Mouse (Mus musculus): Measurements from ENCODE around the gene Eif4a2.

Gene Eif4a2

DNA sequence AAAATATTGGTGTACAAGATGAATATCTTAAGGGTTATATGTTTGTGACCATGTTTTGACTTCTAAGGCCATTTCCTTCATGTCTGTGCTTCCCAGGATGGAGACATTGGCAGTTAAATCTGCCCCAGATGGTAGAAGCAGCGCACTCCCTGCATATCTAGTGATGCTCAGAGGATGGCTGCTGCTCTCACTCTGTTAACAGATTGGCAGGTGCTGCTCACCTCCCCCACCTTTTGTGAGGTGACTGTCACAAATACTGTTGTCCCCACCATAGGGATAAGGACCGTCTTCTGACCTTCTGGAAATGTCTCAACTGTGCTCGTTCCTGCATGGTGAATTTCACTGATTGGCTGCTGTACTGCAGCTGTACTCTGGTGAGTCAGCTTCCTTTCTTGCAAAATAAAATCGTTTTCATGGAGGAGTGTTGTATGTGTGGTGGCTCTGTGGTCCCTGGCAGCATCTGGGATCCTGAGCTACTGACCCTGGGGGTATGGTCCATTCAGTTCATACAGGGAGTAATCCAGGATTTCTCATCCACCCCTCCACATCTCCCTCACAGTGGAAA lies 29.2 kb downstream of the Eif4a2 start:
- in situ Hi-C loops (cut with MseI, MboI): loop anchor here in 1 of 2 experiments (10.0 kb wide), 1 partner anchor 262 kb away; no protein-coding TSS in a partner anchor

GRCm38 (mm10) chr16:23140911-23141310 lies 33.7 kb downstream of the Eif4a2 start:
- in situ Hi-C loops (cut with MseI, MboI): no loop called here

GRCm38 (mm10) chr16:23144326-23144725 lies 37.1 kb downstream of the Eif4a2 start:
- in situ Hi-C loops (cut with MseI, MboI): no loop called here

GRCm38 (mm10) chr16:23145211-23145610 lies 38.0 kb downstream of the Eif4a2 start:
- in situ Hi-C loops (cut with MseI, MboI): no loop called here

DNA sequence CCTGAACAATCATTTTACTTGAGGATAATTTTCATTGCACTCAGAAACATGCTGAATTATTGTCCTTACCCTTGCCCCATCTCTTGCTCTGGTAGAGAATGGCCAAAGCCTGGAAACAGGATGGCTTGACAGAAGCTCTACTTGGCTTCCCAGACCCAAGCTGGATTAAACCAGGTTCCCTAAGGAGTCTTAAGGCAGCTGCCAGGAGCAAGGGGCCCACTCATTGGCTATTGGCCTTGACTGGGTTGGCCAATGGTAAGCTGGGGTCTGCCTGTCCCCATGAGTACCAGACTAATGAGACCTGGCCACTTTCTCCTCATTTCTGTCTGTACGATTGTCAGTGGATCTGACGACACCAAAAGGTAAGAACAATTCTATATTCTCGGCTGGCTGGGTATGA lies 39.0 kb downstream of the Eif4a2 start, which contains the start of gene Adipoq:
TSS of gene Adipoq (plus strand) at position 257 of the 400 bp plus-strand sequence.
- in situ Hi-C loops (cut with MseI, MboI): no loop called here

DNA sequence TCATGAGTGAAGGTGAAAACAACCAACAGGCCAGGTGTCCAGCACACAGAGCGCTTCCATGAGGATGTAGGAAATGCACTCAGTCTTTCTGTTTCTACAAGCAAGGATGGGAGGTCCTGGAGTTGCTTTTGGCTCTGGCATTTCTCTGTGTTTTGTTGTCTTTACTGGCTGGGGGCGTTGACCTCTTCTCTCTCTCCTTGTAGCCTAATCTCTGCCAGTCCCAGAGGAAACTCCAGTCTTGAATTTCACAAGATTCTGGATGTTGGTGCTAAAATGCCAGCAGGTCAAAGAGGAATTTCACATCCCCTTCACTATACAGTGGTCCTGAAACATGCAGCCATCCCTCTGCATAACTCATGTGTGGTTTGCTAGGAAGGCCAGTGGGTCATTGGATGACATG lies 41.7 kb downstream of the Eif4a2 start:
- in situ Hi-C loops (cut with MseI, MboI): no loop called here

DNA sequence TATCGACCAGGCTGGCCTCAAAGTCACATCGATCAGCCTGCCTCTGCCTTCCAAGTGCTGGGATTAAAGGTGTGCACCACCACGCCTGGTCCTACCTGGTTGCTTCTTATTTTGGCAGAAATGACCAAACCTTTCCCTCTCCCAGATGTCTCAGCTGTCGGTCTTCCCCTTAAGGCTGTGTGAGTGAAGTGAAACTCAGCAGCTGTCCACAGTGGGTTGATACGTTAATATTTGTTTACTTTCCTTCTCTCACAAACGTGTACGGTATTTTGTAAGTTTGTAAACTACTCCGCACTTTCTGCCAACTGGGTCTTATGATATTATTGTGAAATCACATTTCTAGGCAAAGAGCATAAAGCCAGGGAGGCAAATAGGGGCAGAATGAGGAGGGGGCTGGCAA lies 42.2 kb downstream of the Eif4a2 start:
- in situ Hi-C loops (cut with MseI, MboI): no loop called here

DNA sequence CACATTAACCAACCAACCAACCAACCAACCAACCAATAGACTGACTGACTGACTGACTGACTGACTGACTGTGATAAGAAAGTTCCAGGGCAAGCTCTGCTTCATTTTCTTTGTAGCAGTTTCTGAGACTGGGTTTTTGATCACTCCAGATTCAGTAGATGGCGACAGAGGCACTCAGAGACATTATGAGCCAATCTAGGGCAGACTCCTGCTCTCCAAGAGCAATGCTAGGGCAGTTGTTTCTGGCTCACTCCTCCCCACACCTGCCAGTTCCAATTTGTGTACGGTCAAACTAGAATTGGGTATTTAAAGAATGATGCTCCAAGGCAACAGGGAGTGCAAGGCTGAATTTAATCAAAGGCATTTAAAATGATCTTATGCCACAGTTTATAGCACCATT lies 44.2 kb downstream of the Eif4a2 start:
- in situ Hi-C loops (cut with MseI, MboI): no loop called here

DNA sequence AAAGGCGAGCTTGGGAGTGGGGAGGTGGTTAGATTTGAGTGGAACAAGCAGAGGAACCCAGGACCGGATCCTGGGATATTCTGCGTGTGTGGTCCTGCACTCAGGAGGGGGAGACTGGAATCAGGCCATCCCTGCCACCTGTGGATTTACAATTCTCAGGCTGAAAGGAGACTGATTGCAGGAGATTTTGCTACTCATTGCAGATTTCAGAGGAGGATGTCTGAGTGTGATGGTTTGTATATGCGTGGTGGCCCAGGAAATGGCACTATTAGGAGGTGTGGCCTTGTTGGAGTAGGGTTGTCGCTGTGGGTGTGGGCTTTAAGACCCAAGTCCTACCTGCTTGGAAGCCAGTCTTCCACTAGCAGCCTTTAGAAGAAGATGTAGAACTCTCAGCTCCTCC lies 47.0 kb downstream of the Eif4a2 start:
- in situ Hi-C loops (cut with MseI, MboI): no loop called here

GRCm38 (mm10) chr16:23157013-23157412 lies 49.8 kb downstream of the Eif4a2 start:
- in situ Hi-C loops (cut with MseI, MboI): no loop called here

GRCm38 (mm10) chr16:23158292-23158691 lies 51.0 kb downstream of the Eif4a2 start:
- in situ Hi-C loops (cut with MseI, MboI): no loop called here

GRCm38 (mm10) chr16:23158957-23159356 lies 51.7 kb downstream of the Eif4a2 start:
- in situ Hi-C loops (cut with MseI, MboI): no loop called here

- in situ Hi-C loops (cut with MseI, MboI): no loop called here
These were observed 52.5 kb downstream of the Eif4a2 start for GRCm38 (mm10) chr16:23159749-23160148.

GRCm38 (mm10) chr16:23162116-23162515 lies 54.9 kb downstream of the Eif4a2 start:
- in situ Hi-C loops (cut with MseI, MboI): no loop called here
